Mouse (Mus musculus): ENCODE data around the gene Eno3.

- no peak for TF ChIP-seq POLR2AphosphoS2 (IDR thresholded peaks at IDR 0.05; ENCODE audit: insufficient read length, low read depth)
- no peak for TF ChIP-seq CEBPB (IDR thresholded peaks at IDR 0.05; ENCODE audit: insufficient read depth, poor library complexity, severe bottlenecking)
- peak; percentile 18 for TF ChIP-seq TCF12 (IDR thresholded peaks at IDR 0.05; ENCODE audit: insufficient read depth, poor library complexity, severe bottlenecking)
- no peak for TF ChIP-seq E2F4 (IDR thresholded peaks at IDR 0.05; ENCODE audit: insufficient read depth)
- peak; percentile 27 for TF ChIP-seq POLR2A (IDR thresholded peaks at IDR 0.05; ENCODE audit: insufficient read length, low read depth)
- TF ChIP-seq TCF3 (IDR thresholded peaks at IDR 0.05; ENCODE audit: insufficient read length, low read depth), result no peak
- no peak for TF ChIP-seq MAX (IDR thresholded peaks at IDR 0.05; ENCODE audit: low read depth)
- no peak for TF ChIP-seq USF1 (IDR thresholded peaks at IDR 0.05; ENCODE audit: low read depth)
- peak; percentile 67 to 95 (median 94) for TF ChIP-seq MYOG (IDR thresholded peaks at IDR 0.05; ENCODE audit: control insufficient read depth in 1 of 3, insufficient read depth in 1 of 3, insufficient read length in 2 of 3, low read depth in 2 of 3)
- peak in 2 of 3 experiments; percentile 84 to 94 for TF ChIP-seq MYOD1 (IDR thresholded peaks at IDR 0.05; ENCODE audit: control insufficient read depth in 1 of 3, insufficient read length in 2 of 3, low read depth in 2 of 3)
Observed at GRCm38 (mm10) chr11:70621972-70622814, 34.8 kb upstream of the Eno3 start.

Measured in myocyte (in vitro differentiated cells).